ENCODE assay signal across 23 mouse cellular contexts in genomic region chr9:101570714-101571113, GRCm38 (mm10).
DNase-seq lines count a peak whose midpoint lies in the region; ATAC-seq and TF ChIP-seq lines count a peak whose summit lies in the region.
"Had no signal": no experiment of that assay in that cellular context is flagged by ENCODE, and none has a peak within 500 bp of the region (broad histone marks: within the 10 kb centered on the region; RNA-seq: fewer than 3 reads in every experiment).

No protein-coding gene starts in this region.

- H3K4me3 ChIP-seq in hindbrain, embryonic 16.5 days (ENCODE audit: low read length): no peak overlapping the region
- no peak overlapping the region for H3K4me3 ChIP-seq in hindbrain, embryonic 14.5 days (replicated peaks; ENCODE audit: low read length)
- no peak overlapping the region for H3K4me3 ChIP-seq in ES-E14 (ENCODE audit: insufficient read depth in 1 of 2, low read depth in 1 of 2, low read length in 2 of 2, poor library complexity in 1 of 2, severe bottlenecking in 1 of 2)
- no peak overlapping the region for H3K4me3 ChIP-seq in midbrain, embryonic 14.5 days (replicated peaks; ENCODE audit: low read depth, low read length)
- H3K4me3 ChIP-seq: embryonic facial prominence, embryonic 13.5 days; forebrain, embryonic 15.5 days; heart, embryonic 10.5 days; hindbrain, embryonic 13.5 days; kidney, embryonic 15.5 days; limb, embryonic 15.5 days; liver, embryonic 15.5 days had no signal

- WGBS in hindbrain, embryonic 16.5 days: 14% methylated on average over 4 of the region's 4 CpGs
- WGBS in hindbrain, embryonic 14.5 days: 8% methylated on average over 4 of the region's 4 CpGs
- WGBS in midbrain, embryonic 14.5 days: 0% methylated on average over 4 of the region's 4 CpGs

- no peak for DNase-seq in hindbrain, embryonic 14.5 days (ENCODE audit: low spot score)
- DNase-seq in ES-E14 (ENCODE audit: low read depth, low spot score): peak; percentile 35
- DNase-seq in embryo, embryonic 10.5 days (ENCODE audit: low spot score): peak; percentile 62
- peak; percentile 52 for DNase-seq in midbrain, embryonic 14.5 days
- DNase-seq in gastrocnemius, postnatal 25 days: no peak
- DNase-seq in layer of hippocampus, postnatal 25 days (ENCODE audit: extremely low spot score in 1 of 2, low spot score in 1 of 2): no peak
- DNase-seq: adrenal gland, adult 8-10 months; cerebellum, adult 11 months; cerebellum, postnatal 14 days; gastrocnemius, postnatal 36 days; thymus, adult 18-20 months; thymus, postnatal 4 days had no signal

- H3K4me2 ChIP-seq in hindbrain, embryonic 16.5 days (ENCODE audit: low read length): no peak overlapping the region
- no peak overlapping the region for H3K4me2 ChIP-seq in hindbrain, embryonic 14.5 days (replicated peaks)
- no peak overlapping the region for H3K4me2 ChIP-seq in midbrain, embryonic 14.5 days (ENCODE audit: low read length)
- H3K4me2 ChIP-seq: embryonic facial prominence, embryonic 13.5 days; forebrain, embryonic 15.5 days; hindbrain, embryonic 13.5 days; kidney, embryonic 15.5 days; limb, embryonic 15.5 days; liver, embryonic 15.5 days had no signal

- no peak for ATAC-seq in hindbrain, embryonic 16.5 days
- ATAC-seq in hindbrain, embryonic 14.5 days (ENCODE audit: low FRiP score): no peak
- ATAC-seq in midbrain, embryonic 14.5 days (ENCODE audit: low FRiP score, low TSS enrichment): peak; percentile 24; the same call in 1 of the 2 replicates
- ATAC-seq: forebrain, embryonic 15.5 days; intestine, embryonic 16.5 days had no signal

- H3K27me3 ChIP-seq in hindbrain, embryonic 16.5 days (replicated peaks; ENCODE audit: control insufficient read depth, insufficient read depth, low read length): no peaks in the 10 kb centered on the region
- no peaks in the 10 kb centered on the region for H3K27me3 ChIP-seq in hindbrain, embryonic 14.5 days (ENCODE audit: control insufficient read depth, insufficient read depth, low read length)
- no peaks in the 10 kb centered on the region for H3K27me3 ChIP-seq in midbrain, embryonic 14.5 days (ENCODE audit: control insufficient read depth, insufficient read depth, low read length)
- H3K27me3 ChIP-seq: CH12.LX; embryonic facial prominence, embryonic 13.5 days; forebrain, embryonic 15.5 days; hindbrain, embryonic 13.5 days; kidney, embryonic 15.5 days; limb, embryonic 15.5 days; liver, embryonic 15.5 days had no signal

- in situ Hi-C loops in ES-E14 (cut with MboI; ENCODE audit: low sequenced_read_pairs in 2 of 2, unreplicated experiment in 2 of 2): no loop called here

- H3K36me3 ChIP-seq in hindbrain, embryonic 16.5 days (ENCODE audit: control insufficient read depth, insufficient read depth, low read length): no peaks in the 10 kb centered on the region
- H3K36me3 ChIP-seq in hindbrain, embryonic 14.5 days (replicated peaks; ENCODE audit: control insufficient read depth, insufficient read depth): no peaks in the 10 kb centered on the region
- no peaks in the 10 kb centered on the region for H3K36me3 ChIP-seq in ES-E14 (ENCODE audit: control insufficient read depth, insufficient read depth, low read length, poor library complexity, severe bottlenecking)
- H3K36me3 ChIP-seq in midbrain, embryonic 14.5 days (ENCODE audit: control insufficient read depth, insufficient read depth, low read length): no peaks in the 10 kb centered on the region
- H3K36me3 ChIP-seq: embryonic facial prominence, embryonic 13.5 days; forebrain, embryonic 15.5 days; heart, embryonic 10.5 days; hindbrain, embryonic 13.5 days; kidney, embryonic 15.5 days; limb, embryonic 15.5 days; liver, embryonic 15.5 days had no signal

- no peak overlapping the region for H3K27ac ChIP-seq in hindbrain, embryonic 16.5 days (ENCODE audit: low read depth, low read length)
- no peak overlapping the region for H3K27ac ChIP-seq in hindbrain, embryonic 14.5 days
- no peak overlapping the region for H3K27ac ChIP-seq in ES-E14 (ENCODE audit: insufficient read depth, low read depth, low read length, poor library complexity, severe bottlenecking)
- no peak overlapping the region for H3K27ac ChIP-seq in midbrain, embryonic 14.5 days (replicated peaks; ENCODE audit: low read depth, low read length)
- H3K27ac ChIP-seq: embryonic facial prominence, embryonic 13.5 days; forebrain, embryonic 15.5 days; heart, embryonic 10.5 days; hindbrain, embryonic 13.5 days; kidney, embryonic 15.5 days; limb, embryonic 15.5 days; liver, embryonic 15.5 days; macrophage had no signal

- peak overlapping the region; percentile 22; the same call in 1 of the 2 replicates for H3K9ac ChIP-seq in hindbrain, embryonic 16.5 days (ENCODE audit: low read depth, low read length)
- no peak overlapping the region for H3K9ac ChIP-seq in hindbrain, embryonic 14.5 days
- H3K9ac ChIP-seq in ES-E14 (ENCODE audit: insufficient read depth, low read depth, low read length, poor library complexity, severe bottlenecking): no peak overlapping the region
- no peak overlapping the region for H3K9ac ChIP-seq in midbrain, embryonic 14.5 days (replicated peaks; ENCODE audit: low read length)
- H3K9ac ChIP-seq: embryonic facial prominence, embryonic 13.5 days; forebrain, embryonic 15.5 days; hindbrain, embryonic 13.5 days; kidney, embryonic 15.5 days; limb, embryonic 15.5 days; liver, embryonic 15.5 days had no signal

- no peaks in the 10 kb centered on the region for H3K9me3 ChIP-seq in hindbrain, embryonic 16.5 days (ENCODE audit: control insufficient read depth, low read length)
- H3K9me3 ChIP-seq in hindbrain, embryonic 14.5 days (ENCODE audit: control insufficient read depth, low read length): no peaks in the 10 kb centered on the region
- no peaks in the 10 kb centered on the region for H3K9me3 ChIP-seq in ES-E14 (ENCODE audit: control insufficient read depth, insufficient read depth, low read depth, low read length)
- no peaks in the 10 kb centered on the region for H3K9me3 ChIP-seq in midbrain, embryonic 14.5 days (ENCODE audit: control insufficient read depth, low read length)
- H3K9me3 ChIP-seq: embryonic facial prominence, embryonic 13.5 days; forebrain, embryonic 15.5 days; heart, embryonic 10.5 days; hindbrain, embryonic 13.5 days; kidney, embryonic 15.5 days; limb, embryonic 15.5 days; liver, embryonic 15.5 days had no signal

- no peaks in the 10 kb centered on the region for H3K4me1 ChIP-seq in hindbrain, embryonic 16.5 days (ENCODE audit: control insufficient read depth, insufficient read depth, low read depth, low read length)
- peaks cover 3% of the 10 kb centered on the region; the same call in 1 of the 2 replicates for H3K4me1 ChIP-seq in hindbrain, embryonic 14.5 days (replicated peaks; ENCODE audit: control insufficient read depth, insufficient read depth, low read length)
- H3K4me1 ChIP-seq in ES-E14 (ENCODE audit: control insufficient read depth in 2 of 2, insufficient read depth in 2 of 2, low read length in 2 of 2, poor library complexity in 1 of 2): no peaks in the 10 kb centered on the region
- H3K4me1 ChIP-seq in midbrain, embryonic 14.5 days (ENCODE audit: control insufficient read depth, insufficient read depth, low read length): peaks cover 12% of the 10 kb centered on the region
- H3K4me1 ChIP-seq: forebrain, embryonic 15.5 days; heart, embryonic 10.5 days; limb, embryonic 15.5 days; liver, embryonic 15.5 days had no signal

TF ChIP-seq in ES-E14, 5 proteins besides CTCF, POLR2A, EP300 and RAD21:
- TF ChIP-seq MAFK (IDR thresholded peaks at IDR 0.05; ENCODE audit: insufficient read depth, low read depth, low read length): no peak
- no peak for TF ChIP-seq HCFC1 (IDR thresholded peaks at IDR 0.05; ENCODE audit: borderline replicate concordance, insufficient read depth, low read length)
- TF ChIP-seq ZNF384 (IDR thresholded peaks at IDR 0.05; ENCODE audit: low read depth, low read length): no peak
- no peak for TF ChIP-seq ZC3H11A (IDR thresholded peaks at IDR 0.05; ENCODE audit: borderline replicate concordance, low read depth, low read length)
- no peak for TF ChIP-seq CHD2 (IDR thresholded peaks at IDR 0.05; ENCODE audit: low read depth, low read length)

Comparison
In these comparisons a context has a peak if more than half of its experiments do, and no peak if none do; other contexts are left out.
1. DNase-seq: peak in ES-E14 (single experiment), embryo, embryonic 10.5 days (single experiment) and midbrain, embryonic 14.5 days (single experiment); none in hindbrain, embryonic 14.5 days (single experiment), gastrocnemius, postnatal 25 days (single experiment) and layer of hippocampus, postnatal 25 days (0 of 2).